Mouse (Mus musculus) ES-Bruce4 (cell line): ENCODE measurements around the gene Terb2. TPM values are rescaled to one million over a fixed set of nuclear protein-coding genes. Genes with fewer than 3 reads are reported as not detected.

ENCODE experiments used
- H3K27ac ChIP-seq: 2 replicates; pipeline ENCODE4 v1.5.1; 2012; ENCODE audit warnings: low read length, inconsistent platforms; ENCODE audit not compliant: insufficient read depth
- H3K27me3 ChIP-seq: 2 replicates; pipeline ENCODE4 v1.6.1; 2012; ENCODE audit warnings: mild to moderate bottlenecking, low read length, inconsistent platforms; ENCODE audit not compliant: control insufficient read depth, poor library complexity, insufficient read depth, severe bottlenecking
- H3K36me3 ChIP-seq: 2 replicates; pipeline ENCODE4 v1.6.1; 2012; ENCODE audit warnings: inconsistent platforms, mild to moderate bottlenecking, low read length, moderate library complexity; ENCODE audit not compliant: control insufficient read depth, poor library complexity, insufficient read depth, severe bottlenecking
- H3K4me1 ChIP-seq: one replicate; pipeline ENCODE4 v1.8.1; 2011; ENCODE audit warnings: low read length; ENCODE audit not compliant: control insufficient read depth, insufficient read depth
- H3K4me3 ChIP-seq: 2 replicates; pipeline ENCODE4 v1.5.1; 2011; ENCODE audit warnings: low read depth, mild to moderate bottlenecking, low read length
- H3K9ac ChIP-seq: 2 replicates; pipeline ENCODE4 v1.6.1; 2012; ENCODE audit warnings: low read depth, mild to moderate bottlenecking, inconsistent platforms; ENCODE audit not compliant: poor library complexity, severe bottlenecking
- H3K9me3 ChIP-seq: replicated peaks from 2 replicates; pipeline ENCODE4 v1.6.1; 2012; ENCODE audit warnings: mild to moderate bottlenecking, low read length, inconsistent platforms; ENCODE audit not compliant: control insufficient read depth, poor library complexity, insufficient read depth, severe bottlenecking
- CTCF ChIP-seq: IDR thresholded peaks from one replicate; pipeline ENCODE4 v1.8.1; 2011; ENCODE audit warnings: low read depth, low read length
- EP300 ChIP-seq: IDR thresholded peaks from 2 replicates; pipeline ENCODE4 v1.6.1; 2011; ENCODE audit warnings: low read depth, low read length; ENCODE audit not compliant: insufficient read depth
- POLR2A ChIP-seq: IDR thresholded peaks from one replicate; pipeline ENCODE4 v1.8.1; 2011; ENCODE audit warnings: low read length; ENCODE audit not compliant: insufficient read depth
- polyA plus RNA-seq: library from polyadenylated mRNA; stranded (reverse); fragments of >200 nt; gene quantifications from 2 replicates; pipeline ENCODE4 v1.2.4, GENCODE M21; 2011; ENCODE audit warnings: low read depth; ENCODE audit not compliant: missing spikeins, insufficient read depth, insufficient read length

The Terb2 gene
- polyA plus RNA-seq, 1 experiment, result 0.60 TPM

GRCm38 (mm10) chr2:122247786-122248185 lies 61.7 kb downstream of the Terb2 start:
- Histone ChIP-seq H3K36me3 (no peaks in the 10 kb centered on the region), H3K9me3 (no peaks in the 10 kb centered on the region), H3K4me3 (no peak overlapping the region), H3K27me3 (no peaks in the 10 kb centered on the region), H3K27ac (no peak overlapping the region), H3K9ac (no peak overlapping the region), H3K4me1 (no peaks in the 10 kb centered on the region)
- TF ChIP-seq POLR2A (no peak), EP300 (no peak), CTCF (no peak)

- Histone ChIP-seq H3K9me3 (no peaks in the 10 kb centered on the region), H3K36me3 (no peaks in the 10 kb centered on the region), H3K27me3 (no peaks in the 10 kb centered on the region), H3K9ac (no peak overlapping the region), H3K27ac (no peak overlapping the region), H3K4me1 (no peaks in the 10 kb centered on the region), H3K4me3 (no peak overlapping the region)
- TF ChIP-seq CTCF, result no peak
- TF ChIP-seq EP300, result no peak
- no peak for TF ChIP-seq POLR2A
Observed at GRCm38 (mm10) chr2:122255997-122256396, 69.9 kb downstream of the Terb2 start.

Other genes with a start within 250 kb of the Terb2 start
- gene Ctdspl2, start 230.3 kb upstream of the Terb2 start, polyA plus RNA-seq, result 73.4 and 74.4 TPM in 2 replicates
- gene Mageb3, start 230.2 kb upstream of the Terb2 start, polyA plus RNA-seq, result not detected in 2 replicates
- 21.8 and 24.4 TPM in 2 replicates for gene Eif3j1, start 157.7 kb upstream of the Terb2 start, polyA plus RNA-seq
- 31.5 and 33.3 TPM in 2 replicates for gene Spg11, start 67.9 kb upstream of the Terb2 start, polyA plus RNA-seq
- 116 and 119 TPM in 2 replicates for gene B2m, start 38.6 kb upstream of the Terb2 start, polyA plus RNA-seq
- 0.43 TPM in 1 of 2 replicates, not detected in the other for gene Trim69, start 25.6 kb upstream of the Terb2 start, polyA plus RNA-seq
- gene Patl2, start 83 bp upstream of the Terb2 start, polyA plus RNA-seq, result 2.5 and 3.1 TPM in 2 replicates
- 30.0 and 30.5 TPM in 2 replicates for gene Sord, start 48.5 kb downstream of the Terb2 start, polyA plus RNA-seq
- gene Duox2, start 112.2 kb downstream of the Terb2 start, polyA plus RNA-seq, result not detected in 2 replicates
- gene Duoxa2, start 112.6 kb downstream of the Terb2 start, polyA plus RNA-seq, result not detected in 2 replicates
- gene Duoxa1, start 127.5 kb downstream of the Terb2 start, polyA plus RNA-seq, result not detected in 2 replicates
- gene Duox1, start 129.4 kb downstream of the Terb2 start, polyA plus RNA-seq, result not detected in 2 replicates
- gene Shf, start 182.9 kb downstream of the Terb2 start, polyA plus RNA-seq, result 3.7 and 6.0 TPM in 2 replicates
- not detected in 2 replicates for gene Slc28a2, start 240.2 kb downstream of the Terb2 start, polyA plus RNA-seq